Mouse (Mus musculus): ENCODE data around the gene Sec31a. TPM values are rescaled to one million over a fixed set of nuclear protein-coding genes. Genes with fewer than 3 reads are reported as not detected.

Sec31a gene
- polyA plus RNA-seq, 1 experiment from 2014 or later: 120 TPM

- Histone ChIP-seq H3K27ac (replicated peaks; ENCODE audit: low read depth, low read length) (no peak overlapping the region), H3K9me3 (replicated peaks; ENCODE audit: control insufficient read depth, low read length) (no peaks in the 10 kb centered on the region), H3K27me3 (ENCODE audit: control insufficient read depth, insufficient read depth, low read length) (no peaks in the 10 kb centered on the region), H3K4me3 (ENCODE audit: low read depth, low read length) (no peak overlapping the region), H3K4me1 (ENCODE audit: control insufficient read depth, insufficient read depth, low read length) (no peaks in the 10 kb centered on the region), H3K9ac (replicated peaks; ENCODE audit: low read length) (no peak overlapping the region), H3K36me3 (replicated peaks; ENCODE audit: control insufficient read depth, insufficient read depth, low read depth, low read length) (no peaks in the 10 kb centered on the region), H3K4me2 (ENCODE audit: low read depth, low read length) (no peak overlapping the region)
- 72% methylated on average over 8 of the region's 8 CpGs for WGBS
- ATAC-seq (replicated peaks; ENCODE audit: insufficient number of reproducible peaks, low FRiP score, low TSS enrichment, low read depth) (no peak), DNase-seq (ENCODE audit: low spot score) (no peak)
Observed at GRCm38 (mm10) chr5:100332300-100333004, 83.6 kb downstream of the Sec31a start.

DNA sequence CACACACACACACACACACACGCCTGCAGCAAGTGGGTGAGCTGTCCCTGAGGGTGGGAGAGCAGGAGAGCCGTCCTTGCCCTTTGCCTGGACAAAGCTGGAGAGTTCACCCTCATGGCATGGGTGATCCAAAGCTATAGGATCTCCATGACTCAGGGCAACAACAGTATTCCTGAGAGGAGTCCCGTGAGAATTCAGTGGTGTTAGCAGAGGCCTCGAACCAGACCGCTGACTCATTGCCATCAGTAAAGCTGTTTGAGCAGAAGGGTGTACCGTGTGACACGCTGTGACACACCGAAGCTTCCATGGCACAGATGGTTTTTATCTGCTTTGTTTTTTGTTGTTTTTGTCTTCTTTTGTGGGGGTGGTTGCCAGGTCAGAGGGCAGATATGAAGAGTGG, 84.4 kb downstream of the Sec31a start:
- Histone ChIP-seq H3K9ac (replicated peaks; ENCODE audit: low read length) (no peak overlapping the region), H3K4me3 (ENCODE audit: low read depth, low read length) (no peak overlapping the region), H3K27me3 (ENCODE audit: control insufficient read depth, insufficient read depth, low read length) (no peaks in the 10 kb centered on the region), H3K4me2 (ENCODE audit: low read depth, low read length) (no peak overlapping the region), H3K9me3 (replicated peaks; ENCODE audit: control insufficient read depth, low read length) (no peaks in the 10 kb centered on the region), H3K4me1 (ENCODE audit: control insufficient read depth, insufficient read depth, low read length) (no peaks in the 10 kb centered on the region), H3K27ac (replicated peaks; ENCODE audit: low read depth, low read length) (no peak overlapping the region), H3K36me3 (replicated peaks; ENCODE audit: control insufficient read depth, insufficient read depth, low read depth, low read length) (no peaks in the 10 kb centered on the region)
- no peak for ATAC-seq (replicated peaks; ENCODE audit: insufficient number of reproducible peaks, low FRiP score, low TSS enrichment, low read depth)
- 88% methylated on average over 8 of the region's 8 CpGs for WGBS
- no peak for DNase-seq (ENCODE audit: low spot score)

GRCm38 (mm10) chr5:100322081-100322480, 94.0 kb downstream of the Sec31a start:
- Histone ChIP-seq H3K36me3 (replicated peaks; ENCODE audit: control insufficient read depth, insufficient read depth, low read depth, low read length) (no peaks in the 10 kb centered on the region), H3K4me1 (ENCODE audit: control insufficient read depth, insufficient read depth, low read length) (no peaks in the 10 kb centered on the region), H3K4me2 (ENCODE audit: low read depth, low read length) (no peak overlapping the region), H3K4me3 (ENCODE audit: low read depth, low read length) (no peak overlapping the region), H3K9me3 (replicated peaks; ENCODE audit: control insufficient read depth, low read length) (no peaks in the 10 kb centered on the region), H3K27me3 (ENCODE audit: control insufficient read depth, insufficient read depth, low read length) (no peaks in the 10 kb centered on the region), H3K9ac (replicated peaks; ENCODE audit: low read length) (no peak overlapping the region), H3K27ac (replicated peaks; ENCODE audit: low read depth, low read length) (no peak overlapping the region)
- 0 out of 2 replicates have a peak, but pooled peaks have one; percentile 59 for ATAC-seq (replicated peaks; ENCODE audit: insufficient number of reproducible peaks, low FRiP score, low TSS enrichment, low read depth)
- WGBS: 3% methylated on average over 11 of the region's 11 CpGs
- DNase-seq (ENCODE audit: low spot score): peak; percentile 88

DNA sequence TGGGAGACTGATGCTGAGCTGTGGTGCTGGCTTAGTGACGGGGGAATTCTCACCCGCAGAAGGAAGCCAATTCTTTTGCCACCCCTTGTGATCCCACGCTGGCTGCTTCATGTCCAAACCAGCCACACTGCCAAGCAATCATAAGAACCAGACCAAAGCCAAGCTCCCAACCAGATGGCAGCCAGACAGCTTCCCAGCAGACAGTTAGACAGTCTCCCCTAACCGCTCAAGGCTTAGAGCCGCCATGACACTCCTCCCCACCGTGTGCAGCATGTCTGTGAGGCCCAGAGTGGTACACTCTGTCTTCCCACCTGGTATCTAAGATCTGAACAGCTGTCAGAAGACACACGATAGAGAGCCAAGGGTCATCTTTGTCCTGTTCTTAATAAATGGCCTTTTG, 98.2 kb downstream of the Sec31a start:
- H3K9me3 ChIP-seq (replicated peaks; ENCODE audit: control insufficient read depth, low read length): no peaks in the 10 kb centered on the region
- no peaks in the 10 kb centered on the region for H3K4me1 ChIP-seq (ENCODE audit: control insufficient read depth, insufficient read depth, low read length)
- no peak for DNase-seq (ENCODE audit: low spot score)
- H3K36me3 ChIP-seq (replicated peaks; ENCODE audit: control insufficient read depth, insufficient read depth, low read depth, low read length): no peaks in the 10 kb centered on the region
- no peak overlapping the region for H3K27ac ChIP-seq (replicated peaks; ENCODE audit: low read depth, low read length)
- H3K27me3 ChIP-seq (ENCODE audit: control insufficient read depth, insufficient read depth, low read length): no peaks in the 10 kb centered on the region
- no peak overlapping the region for H3K9ac ChIP-seq (replicated peaks; ENCODE audit: low read length)
- ATAC-seq (replicated peaks; ENCODE audit: insufficient number of reproducible peaks, low FRiP score, low TSS enrichment, low read depth): no peak; the same call in 1 of the 2 replicates
- H3K4me2 ChIP-seq (ENCODE audit: low read depth, low read length): no peak overlapping the region
- WGBS: 77% methylated on average over 7 of the region's 7 CpGs
- H3K4me3 ChIP-seq (ENCODE audit: low read depth, low read length): no peak overlapping the region

GRCm38 (mm10) chr5:100317010-100317409, 99.0 kb downstream of the Sec31a start:
- Histone ChIP-seq H3K4me1 (ENCODE audit: control insufficient read depth, insufficient read depth, low read length) (no peaks in the 10 kb centered on the region), H3K4me2 (ENCODE audit: low read depth, low read length) (no peak overlapping the region), H3K27me3 (ENCODE audit: control insufficient read depth, insufficient read depth, low read length) (no peaks in the 10 kb centered on the region), H3K27ac (replicated peaks; ENCODE audit: low read depth, low read length) (no peak overlapping the region), H3K4me3 (ENCODE audit: low read depth, low read length) (no peak overlapping the region), H3K36me3 (replicated peaks; ENCODE audit: control insufficient read depth, insufficient read depth, low read depth, low read length) (no peaks in the 10 kb centered on the region), H3K9me3 (replicated peaks; ENCODE audit: control insufficient read depth, low read length) (no peaks in the 10 kb centered on the region), H3K9ac (replicated peaks; ENCODE audit: low read length) (no peak overlapping the region)
- ATAC-seq (replicated peaks; ENCODE audit: insufficient number of reproducible peaks, low FRiP score, low TSS enrichment, low read depth): no peak
- no peak for DNase-seq (ENCODE audit: low spot score)
- WGBS: 84% methylated on average over 18 of the region's 18 CpGs

DNA sequence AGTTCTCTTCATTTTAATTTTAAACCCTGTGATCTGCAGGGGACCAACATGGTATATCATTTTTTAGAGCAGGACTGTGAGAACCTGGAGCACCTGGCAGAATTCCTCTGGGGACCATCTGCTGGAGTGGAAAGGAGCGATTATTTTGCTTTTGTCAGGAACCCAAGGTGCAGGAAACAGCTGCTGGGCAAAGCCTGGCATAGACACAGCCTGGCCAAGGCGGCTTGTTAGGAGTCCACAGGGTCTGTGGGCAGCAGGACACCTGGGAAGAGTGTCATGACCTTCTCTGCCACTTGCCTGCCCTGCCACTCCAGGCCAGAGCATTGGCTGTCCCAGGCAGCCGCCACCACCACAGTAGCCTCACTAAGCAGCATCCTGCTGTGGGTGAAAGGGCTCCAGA, 100.4 kb downstream of the Sec31a start:
- no peak overlapping the region for H3K27ac ChIP-seq (replicated peaks; ENCODE audit: low read depth, low read length)
- H3K4me1 ChIP-seq (ENCODE audit: control insufficient read depth, insufficient read depth, low read length): no peaks in the 10 kb centered on the region
- H3K4me3 ChIP-seq (ENCODE audit: low read depth, low read length): no peak overlapping the region
- H3K36me3 ChIP-seq (replicated peaks; ENCODE audit: control insufficient read depth, insufficient read depth, low read depth, low read length): no peaks in the 10 kb centered on the region
- DNase-seq (ENCODE audit: low spot score): no peak
- 40% methylated on average over 3 of the region's 3 CpGs for WGBS
- ATAC-seq (replicated peaks; ENCODE audit: insufficient number of reproducible peaks, low FRiP score, low TSS enrichment, low read depth): no peak
- no peaks in the 10 kb centered on the region for H3K9me3 ChIP-seq (replicated peaks; ENCODE audit: control insufficient read depth, low read length)
- H3K9ac ChIP-seq (replicated peaks; ENCODE audit: low read length): no peak overlapping the region
- H3K27me3 ChIP-seq (ENCODE audit: control insufficient read depth, insufficient read depth, low read length): no peaks in the 10 kb centered on the region
- no peak overlapping the region for H3K4me2 ChIP-seq (ENCODE audit: low read depth, low read length)

GRCm38 (mm10) chr5:100312391-100312790, 103.6 kb downstream of the Sec31a start:
- H3K9ac ChIP-seq (replicated peaks; ENCODE audit: low read length): no peak overlapping the region
- no peak overlapping the region for H3K4me3 ChIP-seq (ENCODE audit: low read depth, low read length)
- 87% methylated on average over 5 of the region's 5 CpGs for WGBS
- H3K4me2 ChIP-seq (ENCODE audit: low read depth, low read length): no peak overlapping the region
- H3K27ac ChIP-seq (replicated peaks; ENCODE audit: low read depth, low read length): no peak overlapping the region
- no peaks in the 10 kb centered on the region for H3K27me3 ChIP-seq (ENCODE audit: control insufficient read depth, insufficient read depth, low read length)
- no peaks in the 10 kb centered on the region for H3K36me3 ChIP-seq (replicated peaks; ENCODE audit: control insufficient read depth, insufficient read depth, low read depth, low read length)
- H3K4me1 ChIP-seq (ENCODE audit: control insufficient read depth, insufficient read depth, low read length): no peaks in the 10 kb centered on the region
- no peaks in the 10 kb centered on the region for H3K9me3 ChIP-seq (replicated peaks; ENCODE audit: control insufficient read depth, low read length)
- no peak for DNase-seq (ENCODE audit: low spot score)
- ATAC-seq (replicated peaks; ENCODE audit: insufficient number of reproducible peaks, low FRiP score, low TSS enrichment, low read depth): no peak

All from embryonic facial prominence, embryonic 11.5 days (tissue).